Comparison of ENCODE assay signal across 18 mouse cellular contexts in the genomic region with DNA sequence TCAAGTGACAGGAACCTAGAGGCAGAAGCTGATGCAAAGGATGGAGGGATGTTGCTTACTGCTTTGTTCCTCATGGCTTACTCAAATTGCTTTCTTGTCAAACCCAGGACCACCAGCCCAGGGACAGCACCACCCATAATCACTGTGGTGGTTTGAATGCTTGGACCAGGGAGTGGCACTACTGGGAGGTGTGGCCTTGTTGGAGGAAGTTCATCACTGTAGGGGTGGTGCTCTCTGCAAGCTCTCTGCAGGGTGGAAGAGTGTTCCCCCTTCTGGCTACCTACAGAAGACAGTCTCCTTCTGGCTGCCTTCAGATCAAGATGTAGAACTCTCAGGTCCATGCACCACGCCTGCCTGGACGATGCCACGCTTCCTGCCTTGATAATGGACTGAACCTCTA. TPM values are rescaled to one million over a fixed set of nuclear protein-coding genes. Genes with fewer than 3 reads are reported as not detected.
DNase-seq lines count a peak whose midpoint lies in the region; ATAC-seq and TF ChIP-seq lines count a peak whose summit lies in the region.
"Had no signal": no experiment of that assay in that cellular context is flagged by ENCODE, and none has a peak within 500 bp of the region (broad histone marks: within the 10 kb centered on the region; RNA-seq: fewer than 3 reads in every experiment).

No protein-coding gene starts in this region.

- TF ChIP-seq CTCF in intestine, postnatal 0 days (IDR thresholded peaks at IDR 0.05; ENCODE audit: low read depth), result peak; percentile 58

- H3K9me3 ChIP-seq in intestine, postnatal 0 days (ENCODE audit: control insufficient read depth), result no peaks in the 10 kb centered on the region
- H3K9me3 ChIP-seq in intestine, embryonic 15.5 days, result no peaks in the 10 kb centered on the region
- H3K9me3 ChIP-seq: embryonic facial prominence, embryonic 15.5 days; forebrain, embryonic 13.5 days; G1E; limb, embryonic 13.5 days; neural tube, embryonic 13.5 days had no signal

- no peaks in the 10 kb centered on the region for H3K4me1 ChIP-seq in intestine, postnatal 0 days (replicated peaks; ENCODE audit: control insufficient read depth, insufficient read depth, low read length)
- peaks cover 30% of the 10 kb centered on the region for H3K4me1 ChIP-seq in intestine, embryonic 15.5 days (replicated peaks)

- H3K27me3 ChIP-seq in intestine, postnatal 0 days (replicated peaks; ENCODE audit: control insufficient read depth, insufficient read depth, low read length), result no peaks in the 10 kb centered on the region
- H3K27me3 ChIP-seq in intestine, embryonic 15.5 days (replicated peaks), result no peaks in the 10 kb centered on the region
- H3K27me3 ChIP-seq: embryonic facial prominence, embryonic 15.5 days; limb, embryonic 13.5 days; neural tube, embryonic 13.5 days had no signal

- no peaks in the 10 kb centered on the region for H3K36me3 ChIP-seq in intestine, postnatal 0 days (ENCODE audit: control insufficient read depth, insufficient read depth)
- H3K36me3 ChIP-seq in intestine, embryonic 15.5 days, result no peaks in the 10 kb centered on the region
- H3K36me3 ChIP-seq: embryonic facial prominence, embryonic 15.5 days; G1E; limb, embryonic 13.5 days; neural tube, embryonic 13.5 days had no signal

- H3K9ac ChIP-seq in intestine, postnatal 0 days (ENCODE audit: low read depth, low read length), result no peak overlapping the region
- H3K9ac ChIP-seq in intestine, embryonic 15.5 days, result no peak overlapping the region
- H3K9ac ChIP-seq: embryonic facial prominence, embryonic 15.5 days; forebrain, embryonic 13.5 days; limb, embryonic 13.5 days; neural tube, embryonic 13.5 days had no signal

- H3K4me2 ChIP-seq in intestine, postnatal 0 days (replicated peaks; ENCODE audit: low read depth), result no peak overlapping the region
- H3K4me2 ChIP-seq in intestine, embryonic 15.5 days (replicated peaks), result no peak overlapping the region
- H3K4me2 ChIP-seq: embryonic facial prominence, embryonic 15.5 days; forebrain, embryonic 13.5 days; limb, embryonic 13.5 days; neural tube, embryonic 13.5 days had no signal

- ATAC-seq in intestine, postnatal 0 days, result peak; percentile 61
- ATAC-seq in intestine, embryonic 15.5 days, result no peak
- ATAC-seq in megakaryocyte-erythroid progenitor cell, adult 5-6 weeks (replicated peaks; ENCODE audit: low FRiP score, low TSS enrichment, poor library complexity, severe bottlenecking), result peak; percentile 68
- no peak for ATAC-seq in activated CD4-positive, CD25-positive, alpha-beta regulatory T cell, adult 4 months
- ATAC-seq: forebrain, embryonic 13.5 days had no signal

- H3K27ac ChIP-seq in intestine, postnatal 0 days (ENCODE audit: low read depth, low read length), result no peak overlapping the region
- no peak overlapping the region for H3K27ac ChIP-seq in intestine, embryonic 15.5 days
- H3K27ac ChIP-seq: forebrain, embryonic 13.5 days; neural tube, embryonic 13.5 days had no signal

- DNase-seq in B cell, adult 2 months, result peak; percentile 14 to 17
- peak; percentile 81 for DNase-seq in ZHBTc4 (ENCODE audit: low read depth, low spot score)
- no peak for DNase-seq in adrenal gland, postnatal 10 days
- DNase-seq: adrenal gland, adult 2 months; gastrocnemius, postnatal 10 days; kidney, postnatal 10 days; lung, postnatal 10 days; midbrain, embryonic 14.5 days; spleen, adult 18-20 months had no signal

- H3K4me3 ChIP-seq in intestine, postnatal 0 days (ENCODE audit: low read depth, low read length), result no peak overlapping the region
- H3K4me3 ChIP-seq in intestine, embryonic 15.5 days (replicated peaks), result no peak overlapping the region
- H3K4me3 ChIP-seq: embryonic facial prominence, embryonic 15.5 days; forebrain, embryonic 13.5 days; limb, embryonic 13.5 days; neural tube, embryonic 13.5 days had no signal

- 67% methylated on average over 3 of the region's 3 CpGs for WGBS in intestine, postnatal 0 days
- WGBS in intestine, embryonic 15.5 days, result 74% methylated on average over 3 of the region's 3 CpGs

RNA-seq across cellular contexts. Expression of a gene that starts 58.5 kb away (rescaled TPM):
- polyA plus RNA-seq in intestine, postnatal 0 days (2015; fragmentation: Nextera tagmentation; extraction: Ambion mirVana), result 22.7 and 33.1 TPM in 2 replicates
- 25.3 and 25.6 TPM in 2 replicates for polyA plus RNA-seq in intestine, embryonic 15.5 days (2015; fragmentation: Nextera tagmentation; extraction: Ambion mirVana)
- total RNA-seq in megakaryocyte-erythroid progenitor cell, adult 5-6 weeks (2014; fragmentation: Nextera tagmentation), result 39.7 and 41.0 TPM in 2 replicates
- total RNA-seq in megakaryocyte-erythroid progenitor cell, adult 5-6 weeks (2017), result 10.2 and 14.4 TPM in 2 replicates
- polyA plus RNA-seq in activated CD4-positive, CD25-positive, alpha-beta regulatory T cell, adult 4 months (2017; shearing (Covaris generic)), result 10 to 100 TPM; 60.0 to 61.2 TPM
- 10 to 100 TPM; 46.5 to 54.6 TPM for total RNA-seq in adrenal gland, postnatal 10 days (2021)

Comparison
In these comparisons a context has a peak if more than half of its experiments do, and no peak if none do; other contexts are left out.
1. ATAC-seq: peak in intestine, postnatal 0 days (single experiment) and megakaryocyte-erythroid progenitor cell, adult 5-6 weeks (single experiment); none in intestine, embryonic 15.5 days (single experiment) and activated CD4-positive, CD25-positive, alpha-beta regulatory T cell, adult 4 months (single experiment).